Mouse (Mus musculus) layer of hippocampus, postnatal 14 days (tissue): Measurements from ENCODE around the gene Fabp2. TPM values are rescaled to one million over a fixed set of nuclear protein-coding genes. Genes with fewer than 3 reads are reported as not detected.
A peak's percentile ranks its signal among the peaks of the same experiment; 100 is the strongest.
"Not testable (repeated sequence)": the region's sequence is repeated elsewhere in the genome, so short reads cannot be mapped to it uniquely, and the experiment has no call there.

Experiments used
- DNase-seq, 2 experiments: peaks; one replicate each; pipeline ENCODE4 v3.0.0; 2021 to 2022; ENCODE audit warnings: low spot score in 2 of 2, mixed read lengths in 1 of 2
- total RNA-seq, 2 experiments: library from RNA; stranded (reverse); gene quantifications; 2 replicates each; pipeline ENCODE4 v1.2.3; 2021

Fabp2 gene
- total RNA-seq, 2 experiments from 2014 or later, result not detected

- DNase-seq, result no peak
These were observed 24.4 kb downstream of the Fabp2 start, which contains the start of gene Gm10959 for GRCm38 (mm10) chr3:122919260-122919659. Gene Gm10959, minus strand, starts transcription at chr3:122919360.

- no peak for DNase-seq
These were observed 25.9 kb downstream of the Fabp2 start for GRCm38 (mm10) chr3:122920572-122921435.

- no peak for DNase-seq
These were observed 27.0 kb downstream of the Fabp2 start for GRCm38 (mm10) chr3:122921676-122922527.

GRCm38 (mm10) chr3:122923147-122923546 is 28.3 kb downstream of the Fabp2 start:
- no peak for DNase-seq

GRCm38 (mm10) chr3:122924009-122924914 is 29.4 kb downstream of the Fabp2 start, which contains the start of gene 1810037I17Rik:
Gene 1810037I17Rik, plus strand, starts transcription at chr3:122924203.
- DNase-seq, result peak; percentile 93 to 98

- DNase-seq, result no peak
These were observed 34.9 kb downstream of the Fabp2 start for GRCm38 (mm10) chr3:122929723-122930122.

- no peak for DNase-seq
These were observed 37.6 kb downstream of the Fabp2 start for GRCm38 (mm10) chr3:122932466-122932865.

GRCm38 (mm10) chr3:122937176-122937575 is 42.3 kb downstream of the Fabp2 start:
- not testable (repeated sequence) for DNase-seq

- peak in 1 of 2 experiments; percentile 63 for DNase-seq
These were observed 44.3 kb downstream of the Fabp2 start for GRCm38 (mm10) chr3:122939215-122939614.

- DNase-seq, result no peak
These were observed 48.6 kb downstream of the Fabp2 start for GRCm38 (mm10) chr3:122943387-122943890.

Other genes with a start within 250 kb of the Fabp2 start
- gene Pde5a, start 166.1 kb upstream of the Fabp2 start, total RNA-seq, result 10 to 100 TPM in 1 of 2 experiments, 1 to 10 TPM in 1; 8.7 to 15.7 TPM
- gene Gm10959, start 24.3 kb downstream of the Fabp2 start, total RNA-seq, result not detected
- 10 to 100 TPM; 51.0 to 52.6 TPM for gene 1810037I17Rik, start 29.1 kb downstream of the Fabp2 start, total RNA-seq
- 10 to 100 TPM; 23.7 to 26.0 TPM for gene Usp53, start 89.4 kb downstream of the Fabp2 start, total RNA-seq
- gene Myoz2, start 139.9 kb downstream of the Fabp2 start, total RNA-seq, result not detected